Mouse (Mus musculus) heart, embryonic 14.5 days (tissue): ENCODE measurements at regions not wholly inside any gene's neighbourhood (a gene's known extent, or its start where the extent isn't known, plus 50 kb on each side); places are given as distances from the start of the nearest gene placed in this dataset.

Experiments
- ATAC-seq: fragments of 200-750 bp; cut with Nextera tagmentation; 2 replicates; pipeline ENCODE4 v1.8.0; 2017; ENCODE audit warnings: low read depth, moderate TSS enrichment; ENCODE audit not compliant: insufficient number of reproducible peaks, insufficient read depth, low FRiP score
- H3K27ac ChIP-seq, 2 experiments: fragments of 200-500 bp in 1 of 2; fragments of 300-500 bp in 1 of 2; sonication (generic) in 1 of 2; replicated peaks in 1 of 2; 2 replicates each; pipeline ENCODE4 v1.5.1; 2012 to 2014; ENCODE audit warnings: low read depth in 2 of 2, low read length in 2 of 2, control low read depth in 1 of 2, mild to moderate bottlenecking in 1 of 2, mixed read lengths in 1 of 2; ENCODE audit not compliant: control insufficient read depth in 1 of 2, insufficient read depth in 1 of 2
- H3K27me3 ChIP-seq: fragments of 300-500 bp; sonication (generic); 2 replicates; pipeline ENCODE4 v1.6.1; 2014; ENCODE audit warnings: mild to moderate bottlenecking, low read length, control low read depth; ENCODE audit not compliant: control insufficient read depth, insufficient read depth
- H3K36me3 ChIP-seq: fragments of 300-500 bp; sonication (generic); 2 replicates; pipeline ENCODE4 v1.6.1; 2014; ENCODE audit warnings: mild to moderate bottlenecking, control low read depth, low read length, mixed read lengths; ENCODE audit not compliant: control insufficient read depth, insufficient read depth
- H3K4me1 ChIP-seq, 2 experiments: fragments of 200-500 bp in 1 of 2; fragments of 300-500 bp in 1 of 2; sonication (generic) in 1 of 2; 2 replicates each; pipeline ENCODE4 v1.6.1; 2012 to 2014; ENCODE audit warnings: low read length in 2 of 2, control low read depth in 1 of 2, mixed read lengths in 1 of 2; ENCODE audit not compliant: control insufficient read depth in 2 of 2, insufficient read depth in 2 of 2
- H3K4me2 ChIP-seq: fragments of 300-500 bp; sonication (generic); 2 replicates; pipeline ENCODE4 v1.6.1; 2014; ENCODE audit warnings: mild to moderate bottlenecking, low read length
- H3K4me3 ChIP-seq, 2 experiments: fragments of 200-500 bp in 1 of 2; fragments of 300-500 bp in 1 of 2; sonication (generic) in 1 of 2; 2 replicates each; pipeline ENCODE4 v1.5.1; 2012 to 2014; ENCODE audit warnings: low read length in 2 of 2, mild to moderate bottlenecking in 2 of 2, control low read depth in 1 of 2, low read depth in 1 of 2, moderate library complexity in 1 of 2; ENCODE audit not compliant: control insufficient read depth in 1 of 2, insufficient read depth in 1 of 2
- H3K9ac ChIP-seq: fragments of 300-500 bp; sonication (generic); 2 replicates; pipeline ENCODE4 v1.6.1; 2014; ENCODE audit warnings: mild to moderate bottlenecking, low read length
- H3K9me3 ChIP-seq: fragments of 300-500 bp; sonication (generic); 2 replicates; pipeline ENCODE4 v1.6.1; 2016; ENCODE audit warnings: low read length, control low read depth; ENCODE audit not compliant: control insufficient read depth
- WGBS: fragments of 180-500 bp; shearing (Covaris S2); extraction: QIAGEN DNeasy Blood & Tissue Kit; methylation state at CpG from one replicate; pipeline ENCODE4 v1.1.7; 2014; 5-methylcytosine and 5-hydroxymethylcytosine counted together

GRCm38 (mm10) chr7:73637101-73637809 lies 95.6 kb upstream of the Chd2 start:
- no peak for ATAC-seq
- H3K36me3 ChIP-seq: no peaks in the 10 kb centered on the region
- H3K9me3 ChIP-seq: 0 out of 2 replicates have a peak, but pooled peaks cover 4% of the 10 kb centered on the region
- H3K4me1 ChIP-seq: no peaks in the 10 kb centered on the region
- H3K27me3 ChIP-seq: no peaks in the 10 kb centered on the region
- H3K9ac ChIP-seq: no peak overlapping the region
- WGBS: 77% methylated on average over 5 of the region's 5 CpGs
- H3K27ac ChIP-seq: no peak overlapping the region
- H3K4me3 ChIP-seq: no peak overlapping the region
- H3K4me2 ChIP-seq: no peak overlapping the region

GRCm38 (mm10) chr7:73635422-73635821 lies 93.8 kb upstream of the Chd2 start:
- Histone ChIP-seq H3K9me3 (0 out of 2 replicates have a peak, but pooled peaks cover 5% of the 10 kb centered on the region), H3K4me2 (no peak overlapping the region), H3K27me3 (no peaks in the 10 kb centered on the region), H3K27ac (no peak overlapping the region), H3K9ac (no peak overlapping the region), H3K36me3 (no peaks in the 10 kb centered on the region), H3K4me1 (no peaks in the 10 kb centered on the region), H3K4me3 (no peak overlapping the region)
- ATAC-seq: no peak
- 90% methylated on average over 9 of the region's 9 CpGs for WGBS

GRCm38 (mm10) chr7:73630790-73631189 lies 89.2 kb upstream of the Chd2 start:
- H3K9me3 ChIP-seq: 0 out of 2 replicates have a peak, but pooled peaks cover 5% of the 10 kb centered on the region
- H3K4me3 ChIP-seq: no peak overlapping the region
- no peaks in the 10 kb centered on the region for H3K4me1 ChIP-seq
- ATAC-seq: no peak
- H3K36me3 ChIP-seq: no peaks in the 10 kb centered on the region
- H3K27me3 ChIP-seq: no peaks in the 10 kb centered on the region
- H3K4me2 ChIP-seq: no peak overlapping the region
- WGBS: 42% methylated on average over 7 of the region's 7 CpGs
- H3K27ac ChIP-seq: no peak overlapping the region
- H3K9ac ChIP-seq: no peak overlapping the region

- no peaks in the 10 kb centered on the region for H3K4me1 ChIP-seq
- H3K36me3 ChIP-seq: no peaks in the 10 kb centered on the region
- H3K4me3 ChIP-seq: no peak overlapping the region
- no peaks in the 10 kb centered on the region for H3K27me3 ChIP-seq
- H3K9ac ChIP-seq: no peak overlapping the region
- no peak for ATAC-seq
- 0 out of 2 replicates have a peak, but pooled peaks cover 5% of the 10 kb centered on the region for H3K9me3 ChIP-seq
- 78% methylated on average over 2 of the region's 2 CpGs for WGBS
- no peak overlapping the region for H3K27ac ChIP-seq
- H3K4me2 ChIP-seq: no peak overlapping the region
These were observed 87.6 kb upstream of the Chd2 start for GRCm38 (mm10) chr7:73629182-73629581.

- Histone ChIP-seq H3K4me1 (no peaks in the 10 kb centered on the region), H3K9ac (no peak overlapping the region), H3K27me3 (no peaks in the 10 kb centered on the region), H3K9me3 (0 out of 2 replicates have a peak, but pooled peaks cover 5% of the 10 kb centered on the region), H3K4me2 (no peak overlapping the region), H3K36me3 (no peaks in the 10 kb centered on the region), H3K27ac (no peak overlapping the region), H3K4me3 (no peak overlapping the region)
- under 1% methylated on average over 6 of the region's 6 CpGs for WGBS
- ATAC-seq: peak; percentile 67
These were observed 86.4 kb upstream of the Chd2 start for GRCm38 (mm10) chr7:73628071-73628470.

- Histone ChIP-seq H3K9ac (no peak overlapping the region), H3K27me3 (no peaks in the 10 kb centered on the region), H3K4me2 (no peak overlapping the region), H3K4me3 (no peak overlapping the region), H3K4me1 (no peaks in the 10 kb centered on the region), H3K27ac (no peak overlapping the region), H3K9me3 (no peaks in the 10 kb centered on the region), H3K36me3 (no peaks in the 10 kb centered on the region)
- WGBS: 77% methylated on average over 7 of the region's 7 CpGs
- ATAC-seq: no peak
These were observed 84.7 kb upstream of the Chd2 start for GRCm38 (mm10) chr7:73626291-73626690.

- no peak overlapping the region for H3K4me2 ChIP-seq
- no peak overlapping the region for H3K27ac ChIP-seq
- H3K36me3 ChIP-seq: no peaks in the 10 kb centered on the region
- no peak for ATAC-seq
- H3K9me3 ChIP-seq: no peaks in the 10 kb centered on the region
- no peaks in the 10 kb centered on the region for H3K4me1 ChIP-seq
- no peak overlapping the region for H3K9ac ChIP-seq
- H3K27me3 ChIP-seq: no peaks in the 10 kb centered on the region
- H3K4me3 ChIP-seq: no peak overlapping the region
These were observed 84.0 kb upstream of the Chd2 start for GRCm38 (mm10) chr7:73625651-73626050.

GRCm38 (mm10) chr7:73624992-73625391 lies 83.4 kb upstream of the Chd2 start:
- H3K27me3 ChIP-seq: no peaks in the 10 kb centered on the region
- H3K27ac ChIP-seq: no peak overlapping the region
- 71% methylated on average over 6 of the region's 6 CpGs for WGBS
- H3K4me3 ChIP-seq: no peak overlapping the region
- no peak for ATAC-seq
- H3K9ac ChIP-seq: no peak overlapping the region
- H3K9me3 ChIP-seq: no peaks in the 10 kb centered on the region
- H3K4me2 ChIP-seq: no peak overlapping the region
- no peaks in the 10 kb centered on the region for H3K4me1 ChIP-seq
- no peaks in the 10 kb centered on the region for H3K36me3 ChIP-seq
